Mouse (Mus musculus): ENCODE results near the gene Tbxas1. TPM values are rescaled to one million over a fixed set of nuclear protein-coding genes. Genes with fewer than 3 reads are reported as not detected.

Tbxas1 gene
- total RNA-seq, 4 experiments from 2014 or later: 3.1 to 8.2 (median 5.0) TPM

- no peak for DNase-seq (ENCODE audit: low spot score in 2 of 2)
Measured at GRCm38 (mm10) chr6:38853561-38853992, 21.6 kb upstream of the Tbxas1 start.

GRCm38 (mm10) chr6:38859819-38860218 lies 15.4 kb upstream of the Tbxas1 start:
- no peak for DNase-seq (ENCODE audit: low spot score in 2 of 2)

- DNase-seq (ENCODE audit: low spot score in 2 of 2): no peak
Measured at GRCm38 (mm10) chr6:38860301-38860700, 14.9 kb upstream of the Tbxas1 start.

DNA sequence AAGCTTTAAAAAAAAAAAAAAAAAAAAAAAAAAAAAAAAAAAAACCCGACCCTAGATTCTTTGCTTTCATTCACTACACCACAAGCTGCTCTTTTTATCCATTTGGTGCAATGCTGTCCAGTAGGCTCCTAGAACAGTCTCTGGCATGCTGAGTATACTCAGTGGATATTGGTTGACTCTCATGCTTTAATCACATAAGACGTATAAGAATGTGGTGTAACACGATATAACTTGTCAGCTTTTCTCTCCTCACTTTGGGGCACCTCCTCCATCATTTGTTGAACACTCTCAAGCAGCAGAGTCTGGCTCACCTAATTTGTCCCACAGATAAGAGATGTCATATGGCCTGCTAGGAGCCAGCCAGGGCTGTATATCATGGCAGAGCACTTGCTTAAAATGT lies 11.6 kb upstream of the Tbxas1 start:
- no peak for DNase-seq (ENCODE audit: low spot score in 2 of 2)

DNA sequence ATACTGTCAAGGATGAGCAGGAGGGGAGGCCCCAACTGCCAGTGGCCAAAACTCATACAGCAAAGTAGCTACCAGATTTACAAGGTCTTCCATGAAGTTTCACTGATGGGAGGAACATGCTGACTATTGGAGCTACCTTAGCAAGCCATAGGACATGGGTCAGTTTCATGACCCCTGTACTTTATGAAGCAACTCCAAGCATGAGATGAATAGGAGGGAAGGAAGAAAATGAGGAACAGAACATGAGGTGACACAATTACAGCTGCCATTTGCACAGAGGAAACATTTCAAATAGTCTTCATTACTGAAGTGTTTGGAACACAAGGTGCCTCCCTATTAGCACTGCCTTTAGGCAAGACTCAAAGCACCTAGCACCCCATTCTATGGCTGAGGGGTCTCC lies 9.4 kb upstream of the Tbxas1 start:
- no peak for DNase-seq (ENCODE audit: low spot score in 2 of 2)

DNA sequence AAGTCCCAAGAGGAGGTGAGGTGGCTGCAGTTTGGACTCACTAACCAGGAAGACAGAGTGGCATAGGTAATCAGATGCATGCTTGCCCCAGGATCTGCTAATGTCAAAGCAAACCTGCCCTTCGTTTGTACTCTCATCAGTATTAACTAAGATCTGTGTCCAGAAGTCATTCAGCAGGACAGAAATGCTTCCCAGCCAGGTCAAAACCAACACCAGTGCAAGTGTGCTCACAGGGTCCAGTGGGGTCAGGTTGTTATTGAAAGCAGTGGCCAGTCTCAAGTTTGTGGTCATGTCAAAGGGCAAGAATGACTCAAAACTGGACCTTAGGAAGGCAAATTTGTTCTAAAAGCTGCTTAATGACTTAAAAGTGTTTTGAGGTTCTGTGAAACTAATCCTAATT lies 8.8 kb upstream of the Tbxas1 start:
- no peak for DNase-seq (ENCODE audit: low spot score in 2 of 2)

GRCm38 (mm10) chr6:38866761-38867160 lies 8.4 kb upstream of the Tbxas1 start:
- no peak for DNase-seq (ENCODE audit: low spot score in 2 of 2)

- DNase-seq (ENCODE audit: low spot score in 2 of 2): no peak
Measured at GRCm38 (mm10) chr6:38867291-38867690, 7.9 kb upstream of the Tbxas1 start.

DNA sequence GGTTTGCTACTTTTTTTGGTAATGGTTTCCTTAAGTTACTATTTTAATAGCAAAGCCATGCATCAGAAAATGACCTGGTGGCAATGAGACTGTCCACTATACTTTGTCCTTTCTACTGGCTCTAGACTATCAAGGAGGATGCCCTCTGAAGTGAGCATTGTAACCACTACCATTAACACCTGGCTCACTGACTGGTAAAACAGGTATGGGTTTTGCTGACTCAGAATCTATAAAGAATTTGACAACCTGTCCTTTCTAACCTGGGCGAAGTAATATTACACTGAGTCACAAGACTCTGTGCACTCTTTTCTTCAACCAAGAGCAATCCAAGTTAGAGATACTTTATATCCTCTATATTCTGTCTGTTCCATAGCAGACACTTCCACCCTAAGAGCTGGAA lies 6.2 kb upstream of the Tbxas1 start:
- DNase-seq (ENCODE audit: low spot score in 2 of 2): no peak

DNA sequence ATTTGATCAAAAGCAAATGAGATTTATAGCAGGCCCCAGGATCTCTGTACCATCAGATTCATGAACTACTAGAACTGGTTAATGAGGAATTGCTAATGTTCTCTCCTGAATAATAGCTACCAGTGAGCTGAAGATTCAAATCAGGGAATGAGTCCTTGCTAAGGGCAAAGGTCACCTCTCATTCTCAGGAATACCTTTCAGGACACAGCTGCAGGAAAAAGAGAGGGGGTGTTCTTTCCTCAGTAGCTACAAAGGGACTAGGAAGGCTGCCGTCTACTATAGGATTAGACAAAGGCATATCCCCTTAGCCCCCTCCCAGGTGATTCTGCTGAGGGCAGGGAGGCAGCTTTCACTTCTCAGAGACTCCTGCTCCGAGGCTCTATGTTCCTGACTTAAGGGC lies 5.1 kb upstream of the Tbxas1 start:
- DNase-seq (ENCODE audit: low spot score in 2 of 2): no peak

GRCm38 (mm10) chr6:38871051-38871450 lies 4.2 kb upstream of the Tbxas1 start:
- DNase-seq (ENCODE audit: low spot score in 2 of 2): no peak

DNA sequence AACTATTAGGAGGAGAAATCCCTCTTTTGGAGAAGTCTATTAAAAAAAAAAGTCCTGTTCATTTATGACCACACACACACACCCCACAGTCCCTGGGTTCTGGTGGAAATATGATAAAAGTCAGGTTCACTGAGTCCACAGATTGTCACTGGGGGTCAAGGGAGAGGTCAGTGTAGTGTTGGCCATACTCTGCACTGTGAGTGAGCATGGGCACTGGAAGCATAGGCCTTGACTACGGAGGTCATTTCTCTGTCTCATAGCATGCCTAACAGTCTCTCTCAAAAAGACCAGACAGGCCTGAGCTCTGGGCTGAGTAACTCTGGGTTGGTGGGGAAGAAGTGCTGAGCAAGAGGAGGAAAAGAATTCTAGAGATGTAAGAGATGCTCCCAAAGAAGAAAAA lies 1.9 kb upstream of the Tbxas1 start:
- no peak for DNase-seq (ENCODE audit: low spot score in 2 of 2)

- DNase-seq (ENCODE audit: low spot score in 2 of 2): peak in 1 of 2 experiments; percentile 28
Measured at GRCm38 (mm10) chr6:38874035-38874434, 1.2 kb upstream of the Tbxas1 start.

DNA sequence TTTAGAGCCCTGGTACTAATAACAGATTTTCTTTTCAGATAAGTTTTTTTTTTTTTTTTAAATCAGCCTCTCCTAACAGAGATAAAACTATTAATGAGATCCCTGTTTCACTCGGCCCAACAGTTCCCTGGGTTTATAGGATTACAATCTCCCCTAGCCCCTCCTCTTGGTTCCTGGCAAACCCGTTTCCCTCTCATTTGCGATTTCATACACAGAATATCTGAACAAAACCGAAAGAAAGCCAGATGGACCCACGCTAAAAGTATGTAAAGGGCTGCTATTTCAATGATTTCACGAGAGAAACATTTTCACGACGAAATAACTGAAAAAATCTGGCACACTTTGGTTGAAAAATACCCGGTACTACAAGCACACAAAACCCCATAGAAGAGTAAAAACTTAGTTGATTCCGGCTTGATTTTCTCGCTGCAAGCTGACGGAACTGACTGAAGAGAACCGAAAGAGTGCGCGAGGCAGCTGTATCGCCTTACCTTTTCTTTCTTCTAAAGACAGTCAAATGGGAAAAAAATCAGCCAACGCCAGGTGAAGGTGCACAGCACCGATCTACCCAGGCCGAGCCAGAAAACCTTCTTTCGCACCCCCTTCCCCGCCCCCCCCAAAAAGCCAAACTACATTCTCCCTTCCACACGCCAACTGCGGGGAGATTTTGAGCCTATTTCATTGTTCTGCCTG lies 493 bp upstream of the Tbxas1 start:
- peak in 1 of 2 experiments; percentile 7 for DNase-seq (ENCODE audit: low spot score in 2 of 2)

GRCm38 (mm10) chr6:38876071-38876911 lies 1.1 kb downstream of the Tbxas1 start, which contains the start of gene Hipk2:
Gene Hipk2, minus strand, starts transcription at chr6:38876165.
- peak; percentile 50 to 65 for DNase-seq (ENCODE audit: low spot score in 2 of 2)

DNA sequence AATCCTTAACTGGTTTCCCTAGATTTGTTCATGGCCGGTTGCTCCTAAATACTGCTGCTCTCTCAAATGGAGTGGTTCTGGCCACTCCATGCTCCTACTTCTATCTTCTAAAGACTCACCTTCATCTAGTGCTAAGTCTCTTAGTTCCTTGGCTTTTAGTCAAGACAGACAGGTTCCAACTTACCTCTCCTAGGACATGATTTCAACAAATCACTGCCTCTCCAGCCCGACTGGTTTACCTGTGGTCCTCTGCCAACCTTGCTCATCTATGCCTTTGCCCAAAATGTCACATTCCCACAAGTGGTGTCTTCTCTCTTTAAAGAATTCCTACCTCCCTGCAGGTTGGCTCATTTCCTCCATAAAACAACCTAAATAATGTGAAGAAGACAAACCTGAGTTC lies 2.5 kb downstream of the Tbxas1 start:
- DNase-seq (ENCODE audit: low spot score in 2 of 2): no peak

- no peak for DNase-seq (ENCODE audit: low spot score in 2 of 2)
Measured at GRCm38 (mm10) chr6:38881468-38881867, 6.3 kb downstream of the Tbxas1 start.

DNA sequence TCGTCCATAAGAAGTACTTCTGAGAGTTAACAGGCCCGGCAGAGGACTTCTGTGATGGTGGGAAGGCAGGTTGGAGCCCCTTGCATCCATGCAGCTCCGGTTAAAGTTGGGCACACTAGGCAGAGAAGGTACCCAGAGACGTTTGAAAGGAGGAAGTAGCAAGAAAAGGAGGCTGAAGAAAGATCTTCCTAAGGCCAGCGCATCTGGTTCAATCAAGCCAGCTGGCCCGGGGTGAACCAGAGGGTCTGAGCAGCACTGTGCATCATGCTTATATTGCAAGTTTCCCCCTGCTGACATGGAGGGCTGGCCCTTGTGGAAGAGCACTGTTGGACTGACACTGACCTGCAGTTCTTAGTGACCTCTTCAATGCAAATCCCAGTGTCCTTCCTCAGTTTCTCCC lies 6.8 kb downstream of the Tbxas1 start:
- DNase-seq (ENCODE audit: low spot score in 2 of 2): no peak

GRCm38 (mm10) chr6:38882728-38883171 lies 7.5 kb downstream of the Tbxas1 start:
- DNase-seq (ENCODE audit: low spot score in 2 of 2): no peak

GRCm38 (mm10) chr6:38884482-38884881 lies 9.3 kb downstream of the Tbxas1 start:
- no peak for DNase-seq (ENCODE audit: low spot score in 2 of 2)

- DNase-seq (ENCODE audit: low spot score in 2 of 2): no peak
Measured at GRCm38 (mm10) chr6:38885132-38885531, 9.9 kb downstream of the Tbxas1 start.

- DNase-seq (ENCODE audit: low spot score in 2 of 2): no peak
Measured at GRCm38 (mm10) chr6:38887436-38887835, 12.2 kb downstream of the Tbxas1 start.

GRCm38 (mm10) chr6:38889156-38889555 lies 14.0 kb downstream of the Tbxas1 start:
- no peak for DNase-seq (ENCODE audit: low spot score in 2 of 2)

All from left cerebral cortex, adult 8-10 months (tissue).